In the genomic region with DNA sequence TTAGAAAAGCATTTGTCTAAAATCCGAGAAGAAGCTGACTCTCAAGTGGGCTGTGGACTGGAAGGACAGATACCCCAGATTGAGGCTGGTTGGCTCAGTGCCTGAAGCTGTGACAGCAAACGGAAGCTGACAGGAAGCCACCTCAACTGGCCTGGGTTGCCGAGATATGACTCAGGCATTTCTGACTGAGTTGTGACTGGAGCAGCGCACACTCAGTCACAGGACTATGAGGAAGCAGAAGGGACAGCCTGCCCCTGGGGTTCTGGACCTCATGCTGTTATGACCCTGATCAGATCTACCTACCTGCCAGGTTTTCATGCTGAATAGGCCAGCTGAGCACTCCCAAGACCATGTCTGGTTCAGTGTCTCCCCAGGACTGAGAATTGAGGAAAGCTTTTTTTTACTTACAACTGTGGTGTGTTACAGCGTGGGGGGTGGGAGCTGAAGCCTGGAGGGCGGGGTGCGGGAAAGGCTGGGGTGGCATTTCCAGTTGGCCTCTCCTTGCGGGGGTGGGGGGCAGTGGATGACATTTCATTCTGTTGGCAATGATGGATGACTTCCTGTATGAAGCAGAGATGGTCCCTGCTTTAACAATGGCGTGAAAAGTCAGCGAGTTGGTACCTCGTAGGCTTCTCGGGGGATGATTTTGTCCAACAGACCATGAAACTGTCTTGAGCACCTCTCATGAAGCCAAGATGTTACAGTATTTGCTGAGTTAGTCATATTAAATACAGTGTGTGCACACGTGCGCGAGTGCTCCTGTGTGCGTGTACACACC, we compare ENCODE assay signal across 8 mouse cellular contexts. TPM values are rescaled to one million over a fixed set of nuclear protein-coding genes. Genes with fewer than 3 reads are reported as not detected.
DNase-seq lines count a peak whose midpoint lies in the region; ATAC-seq and TF ChIP-seq lines count a peak whose summit lies in the region.

No protein-coding gene starts in this region.

- no peaks in the 10 kb centered on the region for H3K27me3 ChIP-seq in hindbrain, embryonic 16.5 days (replicated peaks; ENCODE audit: control insufficient read depth, insufficient read depth, low read length)
- H3K27me3 ChIP-seq in megakaryocyte, embryonic 14.5 days (replicated peaks) = peaks cover 12% of the 10 kb centered on the region
- H3K27me3 ChIP-seq in thymus, adult 2 months (ENCODE audit: control insufficient read depth, insufficient read depth, low read length) = no peaks in the 10 kb centered on the region

- H3K4me1 ChIP-seq in bone marrow, adult 2 months (ENCODE audit: control insufficient read depth, insufficient read depth, low read length) = peaks cover 14% of the 10 kb centered on the region
- H3K4me1 ChIP-seq in hindbrain, embryonic 16.5 days (ENCODE audit: control insufficient read depth, insufficient read depth, low read depth, low read length) = peaks cover 3% of the 10 kb centered on the region; the same call in 1 of the 2 replicates
- H3K4me1 ChIP-seq in megakaryocyte, embryonic 14.5 days = peaks cover 65% of the 10 kb centered on the region
- peaks cover 12% of the 10 kb centered on the region for H3K4me1 ChIP-seq in thymus, adult 2 months (replicated peaks; ENCODE audit: control insufficient read depth, insufficient read depth, low read length)

- no peak overlapping the region for H3K9ac ChIP-seq in hindbrain, embryonic 16.5 days (ENCODE audit: low read depth, low read length)

- no peak for TF ChIP-seq CTCF in bone marrow, adult 2 months (IDR thresholded peaks at IDR 0.05; ENCODE audit: control insufficient read depth, insufficient read depth, low read length)
- no peak for TF ChIP-seq CTCF in thymus, adult 2 months (IDR thresholded peaks at IDR 0.05; ENCODE audit: borderline replicate concordance, control insufficient read depth, extremely low read depth, insufficient read depth, low read length, poor library complexity)

- DNase-seq in gastrocnemius, adult 18-20 months (ENCODE audit: low spot score) = peak; percentile 74
- DNase-seq in gastrocnemius, postnatal 36 days = no peak
- peak; percentile 60 for DNase-seq in gastrocnemius, postnatal 10 days
- DNase-seq in left cerebral cortex, postnatal 14 days (ENCODE audit: low spot score in 2 of 2) = peak; percentile 71 to 77
- peak; percentile 58 for DNase-seq in thymus, adult 2 months

- peak overlapping the region; percentile 59; the same call in 1 of the 2 replicates for H3K27ac ChIP-seq in bone marrow, adult 2 months (ENCODE audit: control insufficient read depth, insufficient read depth, low read depth, low read length, poor library complexity)
- no peak overlapping the region for H3K27ac ChIP-seq in hindbrain, embryonic 16.5 days (ENCODE audit: low read depth, low read length)
- H3K27ac ChIP-seq in thymus, adult 2 months (ENCODE audit: control insufficient read depth, insufficient read depth, low read length) = no peak overlapping the region; the same call in 1 of the 2 replicates

- H3K4me3 ChIP-seq in bone marrow, adult 2 months (replicated peaks; ENCODE audit: control insufficient read depth, low read depth, low read length) = peak overlapping the region; percentile 42
- no peak overlapping the region for H3K4me3 ChIP-seq in hindbrain, embryonic 16.5 days (ENCODE audit: low read length)
- peak overlapping the region; percentile 89 for H3K4me3 ChIP-seq in megakaryocyte, embryonic 14.5 days (replicated peaks)
- H3K4me3 ChIP-seq in thymus, adult 2 months (ENCODE audit: control insufficient read depth, insufficient read depth, low read length) = no peak overlapping the region

- H3K4me2 ChIP-seq in hindbrain, embryonic 16.5 days (ENCODE audit: low read length) = no peak overlapping the region

- no peaks in the 10 kb centered on the region for H3K9me3 ChIP-seq in hindbrain, embryonic 16.5 days (ENCODE audit: control insufficient read depth, low read length)
- H3K9me3 ChIP-seq in megakaryocyte, embryonic 14.5 days = peaks cover 5% of the 10 kb centered on the region

- 13% methylated on average over 16 of the region's 16 CpGs for WGBS in bone marrow, adult 2 months
- WGBS in hindbrain, embryonic 16.5 days = 54% methylated on average over 16 of the region's 16 CpGs
- WGBS in thymus, adult 2 months = 26% methylated on average over 16 of the region's 16 CpGs

- peaks cover 15% of the 10 kb centered on the region for H3K36me3 ChIP-seq in hindbrain, embryonic 16.5 days (ENCODE audit: control insufficient read depth, insufficient read depth, low read length)
- peaks cover 55% of the 10 kb centered on the region for H3K36me3 ChIP-seq in megakaryocyte, embryonic 14.5 days (replicated peaks; ENCODE audit: low read length)
- peaks cover 12% of the 10 kb centered on the region; the same call in 1 of the 2 replicates for H3K36me3 ChIP-seq in thymus, adult 2 months (ENCODE audit: control insufficient read depth, insufficient read depth, low read length)

- no peak for TF ChIP-seq POLR2A in bone marrow, adult 2 months (IDR thresholded peaks at IDR 0.05; ENCODE audit: borderline replicate concordance, control insufficient read depth, low read depth, low read length)
- no peak for TF ChIP-seq POLR2A in thymus, adult 2 months (IDR thresholded peaks at IDR 0.05; ENCODE audit: control insufficient read depth, extremely low read depth, insufficient read depth, low read length, poor library complexity)

- intact Hi-C loops in gastrocnemius, postnatal 36 days (cut with DNase I) = no loop called here
- intact Hi-C loops in left cerebral cortex, postnatal 14 days (cut with DNase I) = no loop called here

- ATAC-seq in hindbrain, embryonic 16.5 days = 0 out of 2 replicates have a peak, but pooled peaks have one; percentile 34

RNA-seq across cellular contexts. Expression of a gene that starts 30.6 kb away (rescaled TPM):
- total RNA-seq in gastrocnemius, adult 18-20 months (2021) = 1 to 10 TPM; 6.8 to 8.4 TPM
- 1 to 10 TPM; 4.3 to 7.8 TPM for total RNA-seq in gastrocnemius, postnatal 36 days (2021)
- 19.0 and 74.1 TPM in 2 replicates for polyA plus RNA-seq in bone marrow, adult 2 months (2011; ENCODE audit: insufficient read depth, insufficient read length, low replicate concordance, missing spikeins)
- 1 to 10 TPM; 6.1 to 7.5 TPM for total RNA-seq in gastrocnemius, postnatal 10 days (2021)
- polyA plus RNA-seq in hindbrain, embryonic 16.5 days (2015; fragmentation: Nextera tagmentation; extraction: Ambion mirVana) = 90.3 and 93.5 TPM in 2 replicates
- 10 to 100 TPM; 15.9 to 17.4 TPM for total RNA-seq in left cerebral cortex, postnatal 14 days (2021)
- 13.5 and 55.6 TPM in 2 replicates for polyA plus RNA-seq in megakaryocyte, embryonic 14.5 days (2012; ENCODE audit: insufficient read depth, low replicate concordance)
- polyA plus RNA-seq in thymus, adult 2 months (2012; rRNA removed) = 31.0 and 37.7 TPM in 2 replicates

RNA-seq across cellular contexts. Expression of a gene that starts 43.8 kb away (rescaled TPM):
- total RNA-seq in gastrocnemius, adult 18-20 months (2021) = 10 to 100 TPM; 30.3 to 35.6 TPM
- 10 to 100 TPM; 26.3 to 31.8 TPM for total RNA-seq in gastrocnemius, postnatal 36 days (2021)
- 17.6 and 28.4 TPM in 2 replicates for polyA plus RNA-seq in bone marrow, adult 2 months (2011; ENCODE audit: insufficient read depth, insufficient read length, low replicate concordance, missing spikeins)
- total RNA-seq in gastrocnemius, postnatal 10 days (2021) = 10 to 100 TPM; 23.2 to 26.6 TPM
- polyA plus RNA-seq in hindbrain, embryonic 16.5 days (2015; fragmentation: Nextera tagmentation; extraction: Ambion mirVana) = 101 and 108 TPM in 2 replicates
- 10 to 100 TPM; 81.0 to 81.1 TPM for total RNA-seq in left cerebral cortex, postnatal 14 days (2021)
- polyA plus RNA-seq in megakaryocyte, embryonic 14.5 days (2012; ENCODE audit: insufficient read depth, low replicate concordance) = 112 and 330 TPM in 2 replicates
- 120 and 132 TPM in 2 replicates for polyA plus RNA-seq in thymus, adult 2 months (2012; rRNA removed)

Comparison
In these comparisons a context has a peak if more than half of its experiments do, and no peak if none do; other contexts are left out.
1. DNase-seq: peak in gastrocnemius, adult 18-20 months (single experiment), gastrocnemius, postnatal 10 days (single experiment), left cerebral cortex, postnatal 14 days (2 of 2) and thymus, adult 2 months (single experiment); none in gastrocnemius, postnatal 36 days (0 of 2).
2. H3K4me3 ChIP-seq: peak in bone marrow, adult 2 months (single experiment) and megakaryocyte, embryonic 14.5 days (single experiment); none in hindbrain, embryonic 16.5 days (single experiment) and thymus, adult 2 months (single experiment).